Mouse (Mus musculus) right cerebral cortex, postnatal 25 days (tissue): ENCODE results near the gene Psmd14.

Source experiments
- DNase-seq: peaks from one replicate; pipeline ENCODE4 v3.0.0; 2022

The Psmd14 gene

DNA sequence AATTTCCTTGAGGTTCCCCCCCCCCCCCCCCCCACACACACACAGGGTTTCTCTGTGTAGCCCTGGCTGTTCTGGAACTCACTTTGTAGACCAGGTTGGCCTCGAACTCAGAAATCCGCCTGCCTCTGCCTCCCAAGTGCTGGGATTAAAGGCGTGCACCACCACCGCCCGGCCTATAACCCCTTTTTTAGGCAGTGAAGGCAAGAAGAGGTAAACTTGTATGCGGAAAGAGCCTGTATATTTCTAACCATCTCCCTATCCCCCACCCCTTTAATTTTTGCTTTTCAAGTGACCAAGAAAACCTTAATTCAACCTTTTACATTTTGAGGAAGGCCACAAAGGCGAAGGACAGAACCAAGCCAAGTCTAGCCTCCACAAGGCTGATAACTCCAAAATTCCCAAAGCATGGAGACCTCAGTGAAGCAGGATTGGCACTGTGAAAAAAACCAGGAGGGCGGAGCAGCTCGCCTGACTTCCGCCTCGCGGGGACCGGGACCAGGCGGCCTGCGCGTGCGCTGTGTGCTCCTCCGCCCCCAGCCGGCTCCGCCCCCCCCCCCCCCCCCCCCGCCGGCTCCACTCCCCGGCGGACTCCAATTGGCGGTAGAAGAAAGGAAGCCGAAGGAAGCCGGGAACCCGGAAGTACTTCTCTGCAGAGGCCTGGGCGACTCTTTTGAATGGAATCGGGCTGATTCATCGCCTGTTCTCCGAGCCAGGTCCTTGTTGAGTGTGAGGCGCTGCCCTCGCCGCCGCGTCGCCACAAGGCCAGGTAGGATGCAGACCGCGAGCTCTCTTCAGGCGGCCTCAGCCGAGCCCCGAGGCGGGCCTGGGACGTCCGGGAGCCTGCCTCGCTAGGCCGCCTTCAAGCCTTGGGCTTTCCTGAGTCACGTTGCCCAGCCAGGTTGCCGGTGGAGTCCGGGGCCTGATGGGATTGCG is at the start of gene Psmd14:
Gene Psmd14, plus strand, starts transcription at position 587 of the 933 bp plus-strand sequence.
- peak; percentile 89 for DNase-seq

- DNase-seq: no peak
These were observed 48.7 kb upstream of the Psmd14 start for GRCm38 (mm10) chr2:61662833-61663232.

GRCm38 (mm10) chr2:61663573-61664241 is 47.8 kb upstream of the Psmd14 start:
- DNase-seq: no peak

GRCm38 (mm10) chr2:61667420-61667819 is 44.1 kb upstream of the Psmd14 start:
- no peak for DNase-seq

GRCm38 (mm10) chr2:61668260-61668659 is 43.2 kb upstream of the Psmd14 start:
- DNase-seq: peak; percentile 41

GRCm38 (mm10) chr2:61674555-61674954 is 36.9 kb upstream of the Psmd14 start:
- no peak for DNase-seq

- no peak for DNase-seq
These were observed 29.9 kb upstream of the Psmd14 start for GRCm38 (mm10) chr2:61681572-61681971.

DNA sequence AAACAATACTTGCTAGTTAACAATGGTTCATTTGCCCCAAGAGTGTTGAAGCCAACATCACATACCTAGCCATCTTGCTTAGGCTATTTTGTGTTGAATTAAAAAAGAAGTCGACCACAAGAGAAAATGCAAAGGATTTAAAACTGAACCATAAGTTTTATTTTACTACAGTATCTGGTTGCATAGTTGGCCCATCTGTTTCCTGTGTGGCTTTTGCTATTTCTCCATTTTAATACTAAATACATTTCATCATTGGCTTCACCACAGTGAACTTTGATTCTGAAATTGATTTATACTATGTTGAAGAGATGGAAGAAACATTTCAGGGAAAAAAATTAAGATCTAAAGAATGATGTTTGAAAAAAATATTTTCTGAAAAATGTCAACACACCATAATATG is 25.0 kb upstream of the Psmd14 start:
- DNase-seq: no peak

- DNase-seq: no peak
These were observed 22.4 kb upstream of the Psmd14 start for GRCm38 (mm10) chr2:61689086-61689485.

DNA sequence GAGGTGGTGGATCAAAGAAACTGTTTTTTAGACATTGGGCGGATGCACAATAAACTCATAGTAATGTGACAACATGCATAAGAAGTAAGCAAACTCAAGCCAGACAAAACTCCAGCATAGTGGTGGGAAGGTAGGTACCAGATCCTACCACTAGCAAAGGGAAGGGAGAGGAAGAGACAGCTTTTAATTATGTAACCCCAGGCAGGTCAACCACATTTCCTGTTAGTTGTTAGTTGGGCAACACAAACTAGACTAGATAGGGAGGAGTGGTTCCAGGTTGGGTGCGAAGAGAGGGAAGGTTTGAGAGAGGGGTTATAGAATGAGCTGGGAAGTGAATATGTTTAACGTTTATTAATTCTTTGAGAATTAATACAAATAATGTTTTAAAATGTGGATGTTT is 1.9 kb upstream of the Psmd14 start:
- no peak for DNase-seq

DNA sequence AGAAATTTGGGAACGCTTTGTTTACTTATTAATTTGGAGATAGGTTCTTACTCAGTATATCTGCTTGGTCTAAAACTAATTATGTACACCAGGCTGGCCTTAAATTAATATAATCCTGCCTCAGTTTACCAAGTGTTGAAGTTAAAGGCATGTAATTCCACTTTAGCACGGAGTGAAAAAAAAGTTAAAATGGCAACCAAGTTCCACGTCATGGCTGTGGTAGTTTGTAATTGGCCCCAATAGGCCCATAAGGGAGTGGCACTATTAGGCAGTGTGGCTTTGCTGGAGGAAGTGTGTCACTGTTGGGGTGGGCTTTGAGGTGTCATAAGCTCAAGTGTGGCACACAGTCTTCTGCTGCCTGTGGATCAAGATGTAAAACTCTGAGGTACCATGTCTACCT is 1.0 kb downstream of the Psmd14 start:
- no peak for DNase-seq

- no peak for DNase-seq
These were observed 11.0 kb downstream of the Psmd14 start for GRCm38 (mm10) chr2:61722401-61722982.

DNA sequence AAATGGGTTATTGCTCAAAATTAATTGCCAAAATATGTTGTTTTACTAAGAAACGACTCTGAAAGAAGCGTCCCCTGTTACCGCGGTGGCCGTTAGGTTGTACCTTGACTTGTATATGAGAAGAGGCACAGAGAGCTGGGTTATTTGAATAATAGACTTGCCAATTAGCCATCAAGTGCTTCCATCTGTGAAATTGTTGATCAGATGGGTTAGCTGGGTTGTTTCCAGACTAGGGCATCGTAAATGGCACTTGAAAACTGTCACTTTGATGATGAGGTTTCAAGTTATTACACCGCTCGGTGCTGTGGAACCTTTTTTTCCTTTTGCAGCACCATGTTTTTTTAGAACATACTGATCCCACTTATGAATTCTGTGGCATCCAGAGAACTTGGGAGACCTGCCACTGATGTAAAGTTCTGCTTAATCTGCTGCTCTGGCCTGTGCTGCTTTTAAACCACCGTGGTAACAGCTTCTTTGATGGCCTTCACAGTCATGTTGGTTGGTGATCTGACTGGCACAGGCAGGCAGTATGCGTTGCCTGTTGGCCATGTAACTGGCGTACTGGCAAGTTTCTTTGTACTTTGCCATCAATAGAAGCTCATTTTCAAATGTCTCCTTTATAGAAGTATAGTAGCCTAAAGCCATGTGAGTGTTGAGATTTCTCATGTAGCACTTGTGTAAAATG is 21.4 kb downstream of the Psmd14 start:
- DNase-seq: no peak

DNA sequence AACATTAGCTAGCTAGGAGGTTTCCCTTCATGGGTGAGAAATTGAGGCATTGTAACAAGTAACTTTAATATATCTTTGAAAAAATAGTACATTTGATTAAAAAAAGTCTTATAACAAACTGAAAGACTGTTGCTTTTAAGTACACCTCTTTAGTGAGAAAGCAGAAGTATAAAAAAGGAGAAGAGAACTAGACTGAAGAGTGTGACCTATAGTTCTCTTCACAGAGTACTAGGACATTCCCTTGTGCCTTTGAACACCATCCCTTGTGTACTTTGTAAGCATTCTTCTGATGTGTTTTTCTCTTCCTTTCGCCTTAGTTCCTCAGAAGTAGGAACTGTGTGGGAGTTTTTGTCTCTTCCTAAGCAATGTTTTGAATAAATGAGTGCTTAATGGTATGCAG is 22.7 kb downstream of the Psmd14 start:
- no peak for DNase-seq

DNA sequence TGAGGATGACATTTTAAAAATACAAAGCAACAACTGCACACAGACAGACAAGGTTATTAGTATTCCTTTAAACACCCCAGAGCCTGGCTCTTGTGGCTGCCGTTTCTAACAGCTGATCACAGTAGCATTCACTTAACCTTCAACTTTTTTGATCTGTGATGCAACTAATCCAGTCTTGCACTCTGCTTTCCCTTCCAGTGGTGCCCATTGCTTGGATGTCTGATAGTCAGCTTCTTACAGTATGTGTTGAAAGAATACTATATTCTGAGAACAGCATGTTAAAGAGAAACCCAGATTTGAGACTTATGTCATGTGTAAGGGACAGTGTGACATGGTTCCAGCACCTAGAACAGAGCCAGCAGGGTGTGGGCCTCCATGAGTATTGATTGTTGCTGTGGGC is 34.6 kb downstream of the Psmd14 start:
- DNase-seq: no peak

DNA sequence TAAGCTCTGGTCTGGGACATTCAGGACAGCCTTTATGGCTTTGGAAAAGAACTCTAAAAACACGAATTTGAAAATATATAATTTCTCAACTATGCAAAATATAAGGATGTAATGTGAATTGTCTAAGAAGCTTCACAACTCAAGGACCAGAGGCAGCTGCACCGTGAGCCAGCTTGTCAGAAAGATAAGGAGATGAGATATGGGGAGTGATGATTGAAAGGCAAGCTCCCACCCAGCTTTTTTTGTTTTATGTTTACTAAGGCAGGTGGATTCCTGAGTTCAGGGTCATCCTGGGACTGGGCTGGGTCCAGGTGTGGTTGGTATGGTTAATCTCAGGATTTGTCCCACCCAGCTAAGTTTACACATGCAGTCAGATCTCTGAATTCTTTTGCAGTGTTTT is 35.1 kb downstream of the Psmd14 start:
- DNase-seq: no peak

DNA sequence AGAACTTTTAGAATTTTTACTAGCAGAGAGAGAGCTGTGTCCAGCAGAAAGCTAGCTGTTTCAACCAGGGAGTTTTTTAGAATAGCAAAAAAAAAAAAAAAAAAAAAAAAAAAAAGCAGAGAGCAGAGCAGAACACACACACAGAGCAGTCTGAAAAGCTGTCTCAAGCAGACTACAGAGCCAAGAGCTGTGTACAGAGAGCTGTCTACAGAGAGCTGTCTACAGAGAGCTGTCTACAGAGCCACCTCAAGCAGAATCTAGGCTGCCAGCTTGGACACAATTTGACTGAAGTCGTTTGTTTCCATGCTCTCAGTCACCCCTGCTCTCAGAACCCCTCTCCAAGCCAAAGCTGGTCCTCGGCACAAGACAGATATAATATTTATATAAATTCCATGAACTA is 35.9 kb downstream of the Psmd14 start:
- no peak for DNase-seq

DNA sequence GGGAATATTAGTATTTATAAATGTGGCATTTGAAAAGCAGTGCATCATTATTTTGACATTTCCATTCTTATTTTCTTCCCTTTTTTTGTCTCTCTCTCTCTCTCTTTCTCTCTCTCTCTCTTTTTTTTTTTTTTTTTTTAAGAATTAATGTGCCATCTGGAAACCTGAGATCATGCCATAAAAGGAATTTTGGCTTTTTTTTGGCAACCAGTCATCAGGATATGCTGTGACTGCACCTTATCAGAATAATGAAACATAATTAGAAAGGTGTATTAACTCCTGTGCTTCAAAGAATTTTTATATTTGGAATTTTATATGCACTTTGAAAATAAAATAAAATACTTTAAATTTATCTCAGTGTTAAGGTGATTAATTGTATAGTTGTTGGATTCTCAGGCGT is 39.2 kb downstream of the Psmd14 start:
- DNase-seq: no peak

DNA sequence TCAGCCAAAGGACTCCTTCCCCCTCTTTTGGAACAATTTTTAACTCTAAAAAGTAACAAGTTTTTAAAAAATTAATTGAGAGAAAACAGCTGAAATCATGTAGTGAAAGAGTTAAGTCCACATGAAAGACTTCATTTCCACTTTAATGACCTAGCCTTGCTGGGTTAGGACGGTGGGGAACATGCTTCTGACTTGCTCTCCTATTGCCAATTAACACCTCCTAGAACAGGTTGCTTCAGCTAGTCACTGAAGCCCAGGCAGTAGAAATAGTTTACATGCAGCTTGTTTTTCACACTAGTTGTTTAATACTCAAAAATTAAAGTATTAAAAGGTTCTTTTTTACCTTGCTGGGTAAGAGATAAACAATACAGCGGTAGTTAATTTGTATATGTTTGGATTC is 39.8 kb downstream of the Psmd14 start:
- no peak for DNase-seq

GRCm38 (mm10) chr2:61752362-61752761 is 40.9 kb downstream of the Psmd14 start:
- no peak for DNase-seq

GRCm38 (mm10) chr2:61754989-61755388 is 43.5 kb downstream of the Psmd14 start:
- DNase-seq: no peak

GRCm38 (mm10) chr2:61759234-61759855 is 47.9 kb downstream of the Psmd14 start:
- no peak for DNase-seq

DNA sequence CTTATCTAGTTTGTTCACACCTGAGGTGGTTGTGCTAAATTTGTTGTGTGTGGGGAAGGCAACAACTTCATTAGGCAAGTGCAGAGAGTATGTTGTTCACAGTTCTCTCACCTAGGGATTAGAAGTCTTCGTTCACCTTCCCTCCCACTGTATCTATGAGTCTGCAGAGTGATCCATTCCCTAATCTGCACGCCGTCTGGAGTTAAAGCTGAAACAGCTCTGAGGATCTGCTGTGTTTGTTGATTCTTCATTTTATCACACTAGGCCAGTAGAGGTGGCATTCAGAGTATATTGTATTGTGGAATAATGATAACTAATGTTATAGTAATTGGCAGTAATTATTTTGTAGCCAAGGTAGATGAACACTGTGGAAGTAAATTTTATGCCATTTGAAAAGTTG is 48.5 kb downstream of the Psmd14 start:
- DNase-seq: no peak
